Comparison of ENCODE assay signal across 22 mouse cellular contexts in the genomic region with DNA sequence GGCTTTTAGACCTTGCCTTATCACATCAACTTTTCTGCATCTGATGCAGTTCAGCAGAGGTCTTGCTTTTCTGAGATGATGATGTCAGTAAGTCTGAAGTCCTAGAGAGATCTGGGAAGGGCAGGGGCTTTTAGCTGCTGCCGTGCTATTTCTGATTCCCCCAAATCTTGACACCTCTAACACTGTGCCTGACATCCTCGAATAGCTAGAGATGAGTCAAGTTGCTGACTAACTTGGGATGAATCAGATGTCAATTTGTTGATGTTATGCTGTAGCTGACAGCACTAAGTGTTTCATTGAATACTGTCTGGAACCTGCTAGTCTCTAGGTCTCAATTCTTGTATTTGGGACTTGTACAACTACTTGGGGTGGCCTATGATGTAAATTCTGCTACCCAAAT.
"Had no signal": no experiment of that assay in that cellular context is flagged by ENCODE, and none has a peak within 500 bp of the region (broad histone marks: within the 10 kb centered on the region; RNA-seq: fewer than 3 reads in every experiment).

No protein-coding gene starts in this region.

- ATAC-seq: hindbrain, embryonic 16.5 days; hindbrain, postnatal 0 days; inflammation-experienced regulatory T-cells, adult 6 months; intestine, embryonic 15.5 days; intestine, embryonic 16.5 days; intestine, postnatal 0 days had no signal

- DNase-seq: heart, postnatal 10 days; heart, postnatal 14 days; heart, postnatal 36 days; heart, postnatal 4 days; kidney, adult 11 months; kidney, adult 18-20 months; kidney, adult 2 months; kidney, adult 8-10 months; kidney, adult 9 months; kidney, postnatal 10 days; kidney, postnatal 14 days; kidney, postnatal 25 days; kidney, postnatal 36 days; kidney, postnatal 4 days; layer of hippocampus, adult 9-11 months; layer of hippocampus, postnatal 36 days had no signal
